Mouse (Mus musculus) myocyte (in vitro differentiated cells): ENCODE results near the gene Cfap61. TPM values are rescaled to one million over a fixed set of nuclear protein-coding genes. Genes with fewer than 3 reads are reported as not detected.

ENCODE experiments used
- H3K27me3 ChIP-seq: one replicate; pipeline ENCODE4 v1.6.1; 2011; ENCODE audit not compliant: control insufficient read depth, insufficient read depth, insufficient read length
- H3K36me3 ChIP-seq: one replicate; pipeline ENCODE4 v1.6.1; 2011; ENCODE audit not compliant: control insufficient read depth, insufficient read depth
- H3K4me2 ChIP-seq: one replicate; pipeline ENCODE4 v1.6.1; 2011; ENCODE audit warnings: low read depth, control low read depth
- H3K4me3 ChIP-seq: one replicate; pipeline ENCODE4 v1.5.1; 2011; ENCODE audit warnings: mild to moderate bottlenecking, control low read depth, moderate library complexity
- H3K79me2 ChIP-seq: one replicate; pipeline ENCODE4 v1.6.1; 2011; ENCODE audit not compliant: control insufficient read depth, insufficient read depth
- H3ac ChIP-seq: one replicate; pipeline ENCODE4 v1.6.1; 2011; ENCODE audit not compliant: control insufficient read depth, insufficient read length
- CEBPB ChIP-seq: IDR thresholded peaks from 2 replicates; pipeline ENCODE4 v1.6.1; 2011; ENCODE audit warnings: mild to moderate bottlenecking, moderate library complexity; ENCODE audit not compliant: poor library complexity, insufficient read depth, severe bottlenecking
- E2F4 ChIP-seq: IDR thresholded peaks from one replicate; pipeline ENCODE4 v1.6.1; 2011; ENCODE audit warnings: mild to moderate bottlenecking, control low read depth, moderate library complexity; ENCODE audit not compliant: insufficient read depth
- MAX ChIP-seq: IDR thresholded peaks from one replicate; pipeline ENCODE4 v1.6.1; 2011; ENCODE audit warnings: low read depth, mild to moderate bottlenecking, control low read depth
- MYOD1 ChIP-seq, 3 experiments: IDR thresholded peaks; one replicate each; pipeline ENCODE4 v1.6.1; 2011; ENCODE audit warnings: control low read depth in 2 of 3, low read depth in 2 of 3, mild to moderate bottlenecking in 2 of 3, moderate library complexity in 1 of 3; ENCODE audit not compliant: insufficient read length in 2 of 3, control insufficient read depth in 1 of 3
- MYOG ChIP-seq, 3 experiments: IDR thresholded peaks; one replicate each; pipeline ENCODE4 v1.6.1; 2011; ENCODE audit warnings: control low read depth in 2 of 3, low read depth in 2 of 3, mild to moderate bottlenecking in 2 of 3; ENCODE audit not compliant: insufficient read length in 2 of 3, control insufficient read depth in 1 of 3, insufficient read depth in 1 of 3
- POLR2A ChIP-seq: IDR thresholded peaks from one replicate; pipeline ENCODE4 v1.6.1; 2011; ENCODE audit warnings: low read depth, mild to moderate bottlenecking, control low read depth, moderate library complexity; ENCODE audit not compliant: insufficient read length
- POLR2AphosphoS2 ChIP-seq: IDR thresholded peaks from one replicate; pipeline ENCODE4 v1.6.1; 2011; ENCODE audit warnings: low read depth, control low read depth; ENCODE audit not compliant: insufficient read length
- REST ChIP-seq: IDR thresholded peaks from one replicate; pipeline ENCODE4 v1.6.1; 2011; ENCODE audit warnings: mild to moderate bottlenecking, control low read depth, moderate library complexity; ENCODE audit not compliant: insufficient read depth, insufficient read length
- SRF ChIP-seq: IDR thresholded peaks from one replicate; pipeline ENCODE4 v1.6.1; 2011; ENCODE audit warnings: low read depth; ENCODE audit not compliant: control insufficient read depth, insufficient read length
- TCF12 ChIP-seq: IDR thresholded peaks from one replicate; pipeline ENCODE4 v1.6.1; 2011; ENCODE audit warnings: mild to moderate bottlenecking, control low read depth; ENCODE audit not compliant: poor library complexity, insufficient read depth, severe bottlenecking
- TCF3 ChIP-seq: IDR thresholded peaks from one replicate; pipeline ENCODE4 v1.6.1; 2011; ENCODE audit warnings: low read depth, control low read depth; ENCODE audit not compliant: insufficient read length
- USF1 ChIP-seq: IDR thresholded peaks from one replicate; pipeline ENCODE4 v1.6.1; 2011; ENCODE audit warnings: low read depth, mild to moderate bottlenecking, control low read depth, moderate library complexity
- polyA plus RNA-seq: library from polyadenylated mRNA; unstranded; fragments of >200 nt; fragmentation: generic; extraction: Trizol; gene quantifications from one replicate; pipeline ENCODE4 v1.2.1, GENCODE M21; 2012; ENCODE audit warnings: missing spikeins

The Cfap61 gene
- polyA plus RNA-seq, 1 experiment, result 0.06 TPM

DNA sequence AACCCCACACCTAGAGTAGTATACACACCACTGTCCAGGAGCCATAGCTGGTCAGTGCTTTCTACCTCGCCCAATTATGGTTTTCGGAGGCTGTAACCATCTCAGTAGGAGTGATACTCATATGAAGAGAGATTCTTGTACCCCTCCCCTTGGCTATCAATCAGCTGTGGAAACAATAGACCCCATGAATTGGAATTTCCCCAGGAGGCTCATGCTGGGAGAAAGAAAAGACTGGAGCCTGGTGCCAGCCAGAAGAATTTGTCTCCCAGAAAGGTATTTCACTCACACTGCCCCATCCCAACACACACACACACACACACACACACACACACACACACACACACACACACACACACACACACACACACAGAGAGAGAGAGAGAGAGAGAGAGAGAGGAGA lies 55.9 kb downstream of the Cfap61 start:
- Histone ChIP-seq H3K4me3 (no peak overlapping the region), H3ac (no peak overlapping the region), H3K4me2 (no peak overlapping the region), H3K36me3 (no peaks in the 10 kb centered on the region), H3K27me3 (no peaks in the 10 kb centered on the region), H3K79me2 (no peaks in the 10 kb centered on the region)
- no peak for TF ChIP-seq USF1
- TF ChIP-seq MYOD1 (IDR thresholded peaks at IDR 0.05; ENCODE audit: control insufficient read depth in 1 of 3, insufficient read length in 2 of 3, low read depth in 2 of 3), result no peak
- TF ChIP-seq TCF12, result no peak
- no peak for TF ChIP-seq REST
- no peak for TF ChIP-seq E2F4
- TF ChIP-seq CEBPB, result no peak
- TF ChIP-seq MAX, result no peak

DNA sequence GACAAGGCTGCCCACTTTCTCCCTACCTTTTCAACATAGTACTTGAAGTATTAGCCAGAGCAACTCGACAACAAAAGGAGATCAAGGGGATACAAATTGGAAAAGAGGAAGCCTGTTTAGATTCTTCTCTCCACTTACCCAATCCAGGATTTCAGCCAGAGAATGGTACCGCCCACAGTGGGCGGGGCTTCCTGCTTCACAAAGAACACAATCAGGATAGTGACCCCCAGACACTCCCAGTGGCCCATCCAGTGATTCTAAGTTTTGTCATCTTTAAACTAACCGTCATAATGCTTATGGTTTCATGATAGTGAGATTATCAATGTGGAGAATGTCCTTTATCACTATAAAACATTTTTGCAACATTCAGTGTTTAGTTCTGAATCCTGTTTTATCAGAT lies 61.9 kb downstream of the Cfap61 start:
- H3K27me3 ChIP-seq, result no peaks in the 10 kb centered on the region
- no peak overlapping the region for H3ac ChIP-seq
- TF ChIP-seq SRF, result no peak
- TF ChIP-seq POLR2AphosphoS2, result no peak
- no peak for TF ChIP-seq POLR2A
- no peak for TF ChIP-seq MYOG (IDR thresholded peaks at IDR 0.05; ENCODE audit: control insufficient read depth in 1 of 3, insufficient read depth in 1 of 3, insufficient read length in 2 of 3, low read depth in 2 of 3)
- no peak for TF ChIP-seq TCF12
- no peak for TF ChIP-seq E2F4
- TF ChIP-seq MAX, result no peak
- no peak for TF ChIP-seq TCF3
- H3K4me3 ChIP-seq, result no peak overlapping the region
- H3K79me2 ChIP-seq, result no peaks in the 10 kb centered on the region
- H3K36me3 ChIP-seq, result no peaks in the 10 kb centered on the region
- no peak overlapping the region for H3K4me2 ChIP-seq

DNA sequence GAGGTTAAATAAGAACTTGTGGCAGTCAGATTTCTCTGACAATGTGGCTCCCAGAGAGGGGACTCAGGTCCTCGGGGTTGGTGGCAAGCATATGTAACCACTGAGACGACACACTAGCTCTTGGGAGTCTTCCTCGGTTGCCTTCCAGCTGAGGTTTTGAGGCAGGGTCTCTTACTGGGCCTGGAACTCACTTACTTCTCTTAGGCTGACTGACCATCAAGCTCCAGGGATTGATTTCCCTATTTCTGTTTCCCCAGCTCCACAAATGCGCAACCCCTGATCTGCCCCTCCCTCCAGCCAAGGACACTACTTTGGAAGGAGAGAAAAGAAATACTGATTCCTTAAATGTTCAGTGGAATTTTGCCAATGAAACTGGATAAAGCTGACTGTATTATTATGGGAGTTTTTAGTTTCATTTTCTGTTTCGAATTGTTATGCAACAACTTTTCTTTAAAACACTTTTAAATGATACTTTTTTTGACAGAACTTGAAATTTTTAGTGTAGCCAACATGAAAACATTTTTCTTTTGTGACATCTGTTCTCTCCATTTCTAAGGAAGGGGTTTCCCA lies 63.5 kb downstream of the Cfap61 start:
- TF ChIP-seq MYOG (IDR thresholded peaks at IDR 0.05; ENCODE audit: control insufficient read depth in 1 of 3, insufficient read depth in 1 of 3, insufficient read length in 2 of 3, low read depth in 2 of 3), result no peak
- TF ChIP-seq POLR2A, result no peak
- TF ChIP-seq POLR2AphosphoS2, result no peak
- no peak overlapping the region for H3ac ChIP-seq
- H3K4me3 ChIP-seq, result no peak overlapping the region
- H3K27me3 ChIP-seq, result no peaks in the 10 kb centered on the region
- peak overlapping the region; percentile 52 for H3K4me2 ChIP-seq
- H3K36me3 ChIP-seq, result no peaks in the 10 kb centered on the region
- H3K79me2 ChIP-seq, result no peaks in the 10 kb centered on the region

DNA sequence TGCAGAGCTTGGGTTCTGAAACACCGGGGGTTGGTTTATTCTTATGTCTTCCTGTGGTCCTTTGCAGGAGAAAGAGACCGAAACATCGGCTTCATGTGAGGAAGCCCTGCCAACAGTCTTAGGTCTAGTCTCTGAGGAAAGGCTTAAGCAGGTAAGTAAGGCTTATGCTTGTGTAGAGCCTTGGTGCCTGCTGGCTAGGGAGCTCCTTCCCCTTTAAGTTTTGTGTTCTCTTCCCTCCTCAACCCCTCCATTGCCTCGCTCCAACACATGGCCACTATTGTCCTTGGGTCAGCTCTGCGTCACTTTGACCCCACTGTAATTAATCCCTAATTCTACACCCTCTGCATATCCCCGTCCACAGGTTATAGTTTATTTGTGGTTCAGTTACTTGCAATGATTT lies 74.2 kb downstream of the Cfap61 start:
- Histone ChIP-seq H3ac (no peak overlapping the region), H3K79me2 (no peaks in the 10 kb centered on the region), H3K27me3 (no peaks in the 10 kb centered on the region), H3K36me3 (no peaks in the 10 kb centered on the region), H3K4me2 (no peak overlapping the region), H3K4me3 (no peak overlapping the region)
- TF ChIP-seq REST, result no peak
- no peak for TF ChIP-seq TCF12
- no peak for TF ChIP-seq CEBPB
- TF ChIP-seq MYOG (IDR thresholded peaks at IDR 0.05; ENCODE audit: control insufficient read depth in 1 of 3, insufficient read depth in 1 of 3, insufficient read length in 2 of 3, low read depth in 2 of 3), result no peak
- TF ChIP-seq MAX, result no peak
- no peak for TF ChIP-seq MYOD1 (IDR thresholded peaks at IDR 0.05; ENCODE audit: control insufficient read depth in 1 of 3, insufficient read length in 2 of 3, low read depth in 2 of 3)
- no peak for TF ChIP-seq SRF
- TF ChIP-seq USF1, result no peak
- no peak for TF ChIP-seq TCF3
- no peak for TF ChIP-seq POLR2AphosphoS2
- no peak for TF ChIP-seq E2F4
- TF ChIP-seq POLR2A, result no peak

DNA sequence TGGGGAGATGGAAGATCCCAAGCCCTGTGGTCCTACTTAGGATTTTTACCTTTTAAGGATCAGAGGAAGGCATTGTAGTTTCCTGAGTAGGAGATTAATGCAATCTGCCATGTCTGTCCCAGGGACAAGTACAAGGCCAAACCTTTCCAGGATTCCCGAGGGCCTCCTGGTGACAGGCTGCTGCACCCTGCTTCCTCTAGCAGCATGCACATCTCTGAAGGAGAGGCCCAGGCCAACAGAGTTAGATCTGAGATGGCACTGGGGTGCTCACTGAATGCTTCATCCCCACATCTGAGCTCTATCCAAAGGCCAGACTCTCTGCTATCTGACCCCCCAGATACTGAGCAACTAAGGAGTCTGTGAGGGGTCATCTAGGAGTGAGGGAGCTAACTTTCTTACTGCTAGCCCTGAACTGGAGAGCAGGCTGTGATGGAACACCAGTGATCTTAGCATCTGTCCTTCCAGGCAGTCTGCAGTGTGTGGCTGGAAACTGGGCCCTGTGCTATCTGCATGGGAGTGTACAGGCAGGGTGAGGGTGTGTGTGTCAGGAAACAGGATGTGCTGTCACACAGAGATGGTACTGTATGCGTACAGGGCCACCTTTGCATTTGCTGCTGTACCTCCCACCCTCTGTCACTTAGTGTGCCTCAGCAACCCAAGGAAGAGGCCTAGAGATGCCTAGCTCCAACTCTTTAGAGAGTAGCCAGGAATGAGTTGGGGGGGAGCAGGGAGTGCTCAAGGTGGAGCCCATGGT lies 75.2 kb downstream of the Cfap61 start:
- Histone ChIP-seq H3K4me3 (no peak overlapping the region), H3K4me2 (no peak overlapping the region), H3K27me3 (no peaks in the 10 kb centered on the region), H3K36me3 (no peaks in the 10 kb centered on the region), H3ac (no peak overlapping the region), H3K79me2 (no peaks in the 10 kb centered on the region)
- TF ChIP-seq POLR2A (no peak), E2F4 (no peak), REST (no peak), TCF12 (no peak), MAX (no peak), USF1 (no peak), MYOD1 (IDR thresholded peaks at IDR 0.05; ENCODE audit: control insufficient read depth in 1 of 3, insufficient read length in 2 of 3, low read depth in 2 of 3) (no peak), MYOG (IDR thresholded peaks at IDR 0.05; ENCODE audit: control insufficient read depth in 1 of 3, insufficient read depth in 1 of 3, insufficient read length in 2 of 3, low read depth in 2 of 3) (no peak)
